Mouse (Mus musculus): ENCODE measurements around the gene Mylip.

Mylip gene

GRCm38 (mm10) chr13:45390962-45391853 is 1.7 kb downstream of the Mylip start:
- DNase-seq (ENCODE audit: low spot score in 2 of 2) = peak; percentile 45 to 79

GRCm38 (mm10) chr13:45391854-45392454 is 2.4 kb downstream of the Mylip start:
- peak in 1 of 2 experiments; percentile 67 for DNase-seq (ENCODE audit: low spot score in 2 of 2)

GRCm38 (mm10) chr13:45394221-45394768 is 4.8 kb downstream of the Mylip start:
- no peak for DNase-seq (ENCODE audit: low spot score in 2 of 2)

DNA sequence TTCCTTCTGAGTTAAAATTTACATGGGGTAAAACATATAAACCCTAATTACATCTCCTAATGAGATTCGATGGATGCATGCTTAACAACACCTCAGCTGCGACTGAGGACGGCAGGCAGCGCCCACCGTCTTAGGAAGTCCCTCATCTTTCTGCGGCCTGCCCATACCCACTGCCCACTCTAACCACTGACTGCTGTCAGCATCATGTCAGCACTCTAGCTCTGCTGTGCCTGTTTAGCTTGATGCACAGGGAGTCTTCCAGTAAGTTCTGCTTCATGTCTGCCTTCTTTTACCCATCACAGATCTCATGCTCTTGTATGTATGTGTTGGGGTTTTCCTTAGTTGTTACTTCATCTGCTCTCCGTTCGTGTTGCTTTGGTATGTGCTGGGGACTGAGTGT is 7.2 kb downstream of the Mylip start:
- no peak for DNase-seq (ENCODE audit: low spot score in 2 of 2)

DNA sequence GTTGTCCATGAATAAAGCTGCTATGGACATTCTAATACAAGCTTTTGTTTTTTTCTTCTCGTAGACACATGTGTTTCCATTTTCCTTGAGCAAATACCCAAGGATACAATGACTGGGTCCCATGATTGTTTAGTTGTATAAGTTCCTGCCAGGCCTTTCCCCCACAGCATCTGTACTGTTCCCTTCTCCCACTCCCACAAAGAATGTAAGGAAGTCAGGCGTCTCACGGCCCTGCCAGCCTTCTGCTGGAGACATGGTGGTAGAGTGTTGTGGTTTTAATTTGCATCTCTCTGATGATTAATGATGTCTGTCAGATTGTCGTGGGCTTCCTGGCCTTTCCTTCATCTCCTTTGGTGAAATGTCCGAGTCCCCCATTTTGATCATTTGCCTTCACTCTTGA is 7.7 kb downstream of the Mylip start:
- no peak for DNase-seq (ENCODE audit: low spot score in 2 of 2)

- no peak for DNase-seq (ENCODE audit: low spot score in 2 of 2)
These were observed 8.6 kb downstream of the Mylip start for GRCm38 (mm10) chr13:45397896-45398805.

GRCm38 (mm10) chr13:45400700-45401099 is 11.2 kb downstream of the Mylip start:
- no peak for DNase-seq (ENCODE audit: low spot score in 2 of 2)

- DNase-seq (ENCODE audit: low spot score in 2 of 2) = no peak
These were observed 12.3 kb downstream of the Mylip start for GRCm38 (mm10) chr13:45401816-45402215.

DNA sequence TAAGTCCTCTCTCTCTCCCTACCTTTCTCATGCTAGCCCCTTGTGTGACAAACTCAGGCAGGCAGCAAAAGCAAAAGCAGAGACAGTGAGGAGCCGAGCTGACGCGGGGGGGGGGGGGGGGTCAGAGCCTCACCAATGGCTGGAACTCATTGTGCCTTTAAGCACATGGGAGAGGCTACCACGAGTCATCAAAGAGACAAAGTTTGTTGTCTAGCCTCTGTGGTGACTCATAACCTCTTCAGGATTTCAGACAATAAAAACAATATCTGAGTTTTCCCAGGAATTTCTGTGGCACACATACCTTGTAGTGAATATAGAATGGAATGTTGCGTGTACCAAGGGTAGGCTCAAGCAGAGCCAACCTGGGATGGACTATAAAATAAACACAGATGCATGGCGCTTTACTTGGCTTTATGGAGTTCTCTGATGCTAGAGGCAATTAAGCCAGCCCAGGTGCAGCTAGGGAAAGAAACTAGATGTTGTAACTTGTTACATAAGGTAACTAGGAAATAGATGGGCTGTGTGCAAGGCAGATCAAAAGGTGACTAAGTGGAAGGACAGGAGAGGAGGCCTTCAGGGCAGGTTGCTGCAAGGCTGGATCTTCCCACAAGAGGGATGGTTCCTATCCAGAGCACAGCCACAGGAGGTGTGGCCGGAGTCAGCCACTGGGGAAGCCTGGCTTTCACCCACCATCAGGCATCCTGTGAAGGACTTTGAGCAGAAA is 12.9 kb downstream of the Mylip start:
- peak in 1 of 2 experiments; percentile 43 for DNase-seq (ENCODE audit: low spot score in 2 of 2)

GRCm38 (mm10) chr13:45404269-45404668 is 14.7 kb downstream of the Mylip start:
- peak; percentile 57 to 75 for DNase-seq (ENCODE audit: low spot score in 2 of 2)

DNA sequence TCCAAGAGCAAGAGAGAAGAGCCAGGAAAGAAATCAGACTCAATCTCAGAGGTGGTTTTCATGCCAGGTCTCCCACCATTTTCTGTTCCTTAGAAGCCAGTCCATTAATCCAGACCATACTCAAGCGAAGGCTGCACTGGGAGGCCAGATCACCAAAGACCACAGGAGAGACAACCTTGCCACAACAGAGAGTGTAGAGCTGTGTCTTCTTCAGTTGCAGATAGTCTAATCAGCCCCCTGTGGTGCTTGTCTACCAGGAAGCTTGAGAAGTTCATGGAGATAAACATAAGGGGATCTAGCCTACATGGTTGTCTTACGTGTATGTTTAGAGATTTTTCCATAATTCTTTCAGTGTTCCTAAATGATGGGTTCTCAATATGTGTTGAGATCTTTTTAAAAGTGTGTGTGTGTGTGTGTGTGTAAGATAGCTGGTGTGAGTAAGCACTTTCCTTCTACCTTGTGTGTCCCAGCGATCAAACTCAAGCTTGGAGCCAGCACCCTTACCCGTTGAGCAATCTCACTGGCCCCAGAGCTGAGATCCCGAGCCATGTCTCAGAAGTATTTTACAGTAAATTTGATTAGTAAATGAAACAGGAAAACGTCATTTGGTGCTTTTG is 15.8 kb downstream of the Mylip start:
- no peak for DNase-seq (ENCODE audit: low spot score in 2 of 2)

- DNase-seq (ENCODE audit: low spot score in 2 of 2) = no peak
These were observed 16.7 kb downstream of the Mylip start for GRCm38 (mm10) chr13:45406289-45406688.

GRCm38 (mm10) chr13:45406703-45407102 is 17.2 kb downstream of the Mylip start:
- DNase-seq (ENCODE audit: low spot score in 2 of 2) = no peak

DNA sequence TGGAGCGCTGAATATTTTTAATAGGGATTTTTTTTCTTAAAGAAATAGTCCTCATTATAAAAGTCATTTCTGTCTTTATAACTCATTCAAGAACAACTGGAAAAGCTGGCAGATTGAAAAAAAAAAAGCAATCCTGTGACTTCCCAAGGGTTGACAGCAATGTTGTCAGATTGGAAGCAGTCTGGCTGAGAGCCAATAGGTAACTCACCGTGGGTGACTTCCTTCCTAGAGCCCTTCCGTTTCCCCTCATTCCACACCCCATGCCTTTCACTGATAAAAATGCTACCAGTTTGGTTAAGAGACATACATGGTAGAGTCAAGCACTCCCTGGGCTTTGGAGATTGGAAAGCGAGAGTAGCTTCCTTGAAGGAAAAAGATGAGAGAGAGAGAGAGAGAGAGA is 21.4 kb downstream of the Mylip start:
- DNase-seq (ENCODE audit: low spot score in 2 of 2) = no peak

GRCm38 (mm10) chr13:45413066-45413465 is 23.5 kb downstream of the Mylip start:
- DNase-seq (ENCODE audit: low spot score in 2 of 2) = no peak

GRCm38 (mm10) chr13:45414031-45414430 is 24.5 kb downstream of the Mylip start:
- no peak for DNase-seq (ENCODE audit: low spot score in 2 of 2)

- no peak for DNase-seq (ENCODE audit: low spot score in 2 of 2)
These were observed 27.1 kb downstream of the Mylip start for GRCm38 (mm10) chr13:45416621-45417057.

GRCm38 (mm10) chr13:45418986-45419385 is 29.4 kb downstream of the Mylip start:
- no peak for DNase-seq (ENCODE audit: low spot score in 2 of 2)

DNA sequence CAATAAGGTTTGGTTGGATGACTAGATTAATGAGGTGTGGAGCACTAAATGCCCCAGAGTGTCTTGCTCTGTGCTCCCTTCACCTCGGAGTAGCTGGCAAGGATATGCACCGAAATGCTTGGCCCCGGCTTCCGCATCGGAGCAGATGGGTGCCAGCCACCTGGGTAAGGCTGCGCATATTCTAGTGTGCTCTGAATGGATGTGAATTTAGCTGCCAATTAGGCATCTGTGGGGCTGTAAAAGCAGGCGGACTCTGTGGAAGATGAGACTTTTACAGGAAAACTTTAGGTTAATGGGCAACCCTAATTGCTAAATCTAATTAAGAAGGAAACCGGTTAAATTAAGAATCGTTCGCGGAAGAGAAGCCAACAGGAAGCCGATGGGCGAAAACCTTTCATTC is 32.7 kb downstream of the Mylip start:
- DNase-seq (ENCODE audit: low spot score in 2 of 2) = no peak

DNA sequence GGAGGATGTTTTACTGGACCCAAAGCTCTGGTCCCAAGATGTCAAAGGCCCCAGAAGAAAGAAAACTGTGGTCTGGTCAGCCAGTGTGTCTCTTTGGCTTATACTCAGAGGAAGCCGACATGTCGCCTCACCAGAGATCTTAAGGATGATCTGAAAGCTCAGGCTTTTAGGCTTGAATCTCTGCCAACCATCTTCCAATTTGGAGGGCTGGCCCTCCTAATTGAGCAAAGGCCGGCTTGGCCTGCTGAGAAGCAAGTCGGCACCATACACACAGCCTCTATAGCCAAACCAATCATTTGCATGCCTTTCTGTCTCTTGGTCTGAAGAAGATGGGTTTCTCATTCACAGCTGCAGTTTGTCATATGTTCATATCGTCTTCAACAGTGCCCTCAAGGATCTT is 33.2 kb downstream of the Mylip start:
- no peak for DNase-seq (ENCODE audit: low spot score in 2 of 2)

GRCm38 (mm10) chr13:45423905-45424304 is 34.4 kb downstream of the Mylip start:
- DNase-seq (ENCODE audit: low spot score in 2 of 2) = no peak

Measured in spleen, postnatal 10 days (tissue).